Mouse (Mus musculus): Measurements from ENCODE around the gene Gm44511.
"Not testable (repeated sequence)": the region's sequence is repeated elsewhere in the genome, so short reads cannot be mapped to it uniquely, and the experiment has no call there.

DNA sequence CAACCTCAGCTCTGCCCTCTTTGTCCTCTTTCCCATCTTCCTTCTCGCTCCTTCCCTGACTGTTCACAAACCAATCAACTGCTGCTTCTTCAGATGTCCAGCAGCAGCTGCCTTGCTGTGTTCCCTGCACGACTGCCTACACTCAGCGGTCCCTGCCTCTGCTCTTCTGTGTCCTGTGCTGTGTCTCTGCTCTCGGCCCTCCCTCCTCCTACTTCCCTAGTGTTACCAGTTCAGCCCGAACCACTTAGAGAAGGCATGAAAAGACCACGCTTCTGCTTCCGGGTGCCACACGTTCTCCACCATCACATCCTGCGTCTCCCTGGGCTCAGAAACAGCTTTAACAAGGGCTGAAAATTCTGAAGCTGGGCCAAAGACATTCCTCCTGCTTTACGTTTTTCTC, 71.8 kb downstream of the Gm44511 start:
- not testable (repeated sequence) for TF ChIP-seq GATA2 (IDR thresholded peaks at IDR 0.05; ENCODE audit: borderline replicate concordance, low read depth, low read length); CTCF (IDR thresholded peaks at IDR 0.05; ENCODE audit: low read depth, low read length); TAL1 (conservative IDR thresholded peaks at IDR 0.05; ENCODE audit: low read depth, low read length); GATA1 (IDR thresholded peaks at IDR 0.05; ENCODE audit: borderline replicate concordance, low read length); POLR2AphosphoS5 (IDR thresholded peaks at IDR 0.05; ENCODE audit: insufficient replicate concordance, low read depth, low read length)
